26 mouse cellular contexts compared by ENCODE assay signal in genomic region chr5:137015913-137016312, GRCm38 (mm10). TPM values are rescaled to one million over a fixed set of nuclear protein-coding genes. Genes with fewer than 3 reads are reported as not detected.
A peak's percentile ranks its signal among the peaks of the same experiment; 100 is the strongest.
DNase-seq lines count a peak whose midpoint lies in the region; ATAC-seq and TF ChIP-seq lines count a peak whose summit lies in the region.
"Had no signal": no experiment of that assay in that cellular context is flagged by ENCODE, and none has a peak within 500 bp of the region (broad histone marks: within the 10 kb centered on the region; RNA-seq: fewer than 3 reads in every experiment).

No protein-coding gene starts in this region.

- H3K9me3 ChIP-seq in embryonic facial prominence, embryonic 10.5 days, result 0 out of 2 replicates have a peak, but pooled peaks cover 2% of the 10 kb centered on the region
- H3K9me3 ChIP-seq: embryonic facial prominence, embryonic 15.5 days; forebrain, embryonic 12.5 days; heart, embryonic 10.5 days; hindbrain, embryonic 12.5 days had no signal

- no peak for TF ChIP-seq POLR2A in embryonic fibroblast, embryonic 13.5 days (IDR thresholded peaks at IDR 0.05; ENCODE audit: low read depth, low read length)

- intact Hi-C loops in left cerebral cortex, postnatal 36 days (cut with DNase I), result no loop called here

- no peaks in the 10 kb centered on the region for H3K36me3 ChIP-seq in C2C12 (ENCODE audit: control insufficient read depth, insufficient read depth)
- H3K36me3 ChIP-seq in embryonic facial prominence, embryonic 10.5 days (replicated peaks), result no peaks in the 10 kb centered on the region
- H3K36me3 ChIP-seq: embryonic facial prominence, embryonic 15.5 days; forebrain, embryonic 12.5 days; heart, embryonic 10.5 days; hindbrain, embryonic 12.5 days had no signal

- H3K4me1 ChIP-seq in embryonic fibroblast, embryonic 13.5 days (ENCODE audit: control insufficient read depth, insufficient read depth, low read length), result peaks cover 9% of the 10 kb centered on the region
- H3K4me1 ChIP-seq in embryonic facial prominence, embryonic 10.5 days, result no peaks in the 10 kb centered on the region
- H3K4me1 ChIP-seq: embryonic facial prominence, embryonic 15.5 days; forebrain, embryonic 12.5 days; heart, embryonic 10.5 days; hindbrain, embryonic 12.5 days had no signal

- WGBS in embryonic facial prominence, embryonic 10.5 days, result 90% methylated on average over 3 of the region's 3 CpGs

- H3K27me3 ChIP-seq in C2C12 (ENCODE audit: control insufficient read depth, insufficient read depth, insufficient read length) (no peaks in the 10 kb centered on the region), Patski (no peaks in the 10 kb centered on the region)
- H3K27me3 ChIP-seq in embryonic facial prominence, embryonic 10.5 days (replicated peaks; ENCODE audit: low read depth, poor library complexity, severe bottlenecking), result no peaks in the 10 kb centered on the region
- H3K27me3 ChIP-seq: embryonic facial prominence, embryonic 15.5 days; hindbrain, embryonic 12.5 days had no signal

- peak; percentile 97 for DNase-seq in Patski (ENCODE audit: low read depth, low spot score)
- DNase-seq in adrenal gland, postnatal 14 days, result peak; percentile 67
- DNase-seq in embryonic facial prominence, embryonic 10.5 days (ENCODE audit: low spot score), result no peak
- DNase-seq in left cerebral cortex, postnatal 36 days (ENCODE audit: low spot score in 2 of 2), result no peak
- DNase-seq in ovary, adult 18-20 months (ENCODE audit: low spot score), result no peak
- DNase-seq: cerebellum, adult 11-12 months; cerebellum, adult 9-10 months; cerebellum, postnatal 36 days; gastrocnemius, postnatal 36 days; heart, adult 11 months; heart, postnatal 10 days; heart, postnatal 4 days; kidney, adult 11 months; kidney, adult 9 months had no signal

- in situ Hi-C loops in Patski (cut with MboI; ENCODE audit: low pct_unique_long_range_greater_than_20kb), result no loop called here

- no peak for TF ChIP-seq CTCF in C2C12 (IDR thresholded peaks at IDR 0.05; ENCODE audit: control insufficient read depth, insufficient read depth, insufficient read length)
- peak; percentile 60 for TF ChIP-seq CTCF in Patski (IDR thresholded peaks at IDR 0.05)
- no peak for TF ChIP-seq CTCF in embryonic fibroblast, embryonic 13.5 days (IDR thresholded peaks at IDR 0.05; ENCODE audit: borderline replicate concordance, insufficient read depth, low read length)

- ATAC-seq in Patski, result peak; percentile 58
- no peak for ATAC-seq in megakaryocyte progenitor cell, adult 5-6 weeks (replicated peaks; ENCODE audit: poor library complexity)
- ATAC-seq: forebrain, embryonic 16.5 days; hindbrain, embryonic 16.5 days; inflammation-experienced regulatory T-cells, adult 6 months had no signal

- no peak overlapping the region for H3K4me3 ChIP-seq in C2C12 (ENCODE audit: insufficient read depth, poor library complexity, severe bottlenecking)
- H3K4me3 ChIP-seq in embryonic fibroblast, embryonic 13.5 days (ENCODE audit: insufficient read depth, low read length), result no peak overlapping the region
- H3K4me3 ChIP-seq in embryonic facial prominence, embryonic 10.5 days, result no peak overlapping the region
- H3K4me3 ChIP-seq: embryonic facial prominence, embryonic 15.5 days; forebrain, embryonic 12.5 days; heart, embryonic 10.5 days; hindbrain, embryonic 12.5 days had no signal

- peak overlapping the region; percentile 78 for H3K27ac ChIP-seq in embryonic fibroblast, embryonic 13.5 days (ENCODE audit: insufficient read depth, low read length)
- no peak overlapping the region for H3K27ac ChIP-seq in embryonic facial prominence, embryonic 10.5 days (replicated peaks)
- H3K27ac ChIP-seq: embryonic facial prominence, embryonic 15.5 days; forebrain, embryonic 12.5 days; heart, embryonic 10.5 days; hindbrain, embryonic 12.5 days had no signal

- no peaks in the 10 kb centered on the region for H3K79me2 ChIP-seq in C2C12 (ENCODE audit: control insufficient read depth, insufficient read depth)

- POLR2A ChIA-PET in Patski (lab: Charles Lee), result interaction anchor here (0.5 kb wide), 1 partner anchor 52 kb away, joined by 3 read pairs; no protein-coding TSS in a partner anchor

- CTCF ChIA-PET in Patski (lab: Charles Lee), result no interaction called here

- H3ac ChIP-seq in C2C12 (ENCODE audit: control insufficient read depth, insufficient read length, low read depth), result no peak overlapping the region

- H3K79me3 ChIP-seq in C2C12 (ENCODE audit: low read depth), result no peaks in the 10 kb centered on the region

TF ChIP-seq in C2C12, 6 proteins besides CTCF, POLR2A, EP300 and RAD21:
- TF ChIP-seq USF1 (IDR thresholded peaks at IDR 0.05; ENCODE audit: low read depth), result no peak
- TF ChIP-seq CEBPB (IDR thresholded peaks at IDR 0.05; ENCODE audit: low read depth), result no peak
- peak; percentile 61 for TF ChIP-seq FOSL1 (IDR thresholded peaks at IDR 0.05; ENCODE audit: insufficient read depth, low read length, poor library complexity, severe bottlenecking)
- peak; percentile 75 for TF ChIP-seq MYOD1 (IDR thresholded peaks at IDR 0.05; ENCODE audit: control insufficient read depth, insufficient read length, low read depth)
- no peak for TF ChIP-seq MYOG (IDR thresholded peaks at IDR 0.05; ENCODE audit: control insufficient read depth, extremely low read depth, insufficient read length)
- no peak for TF ChIP-seq MAX (IDR thresholded peaks at IDR 0.05)

RNA-seq across cellular contexts. Expression of gene Vgf, which starts 10.3 kb away (rescaled TPM):
- polyA plus RNA-seq in C2C12 (2012; fragmentation: generic; extraction: Trizol), result 0.28 TPM
- polyA plus RNA-seq in Patski (2021), result 0.89 TPM
- 11.9 and 12.6 TPM in 2 replicates for total RNA-seq in adrenal gland, postnatal 14 days (2021)
- 2.1 and 3.8 TPM in 2 replicates for polyA plus RNA-seq in embryonic fibroblast, embryonic 13.5 days (2011; ENCODE audit: insufficient read length, low read depth, missing spikeins)
- 0.39 and 0.40 TPM in 2 replicates for polyA plus RNA-seq in embryonic facial prominence, embryonic 10.5 days (2016; fragmentation: Nextera tagmentation; extraction: Ambion mirVana)
- not detected in 2 replicates for total RNA-seq in megakaryocyte progenitor cell, adult 5-6 weeks (2015)
- not detected in 2 replicates for total RNA-seq in megakaryocyte progenitor cell, adult 5-6 weeks (2017)
- total RNA-seq in left cerebral cortex, postnatal 36 days (2021), result 100 to 1,000 TPM; 358 to 374 TPM
- total RNA-seq: gastrocnemius, adult 8-10 months; gastrocnemius, postnatal 36 days; heart, postnatal 10 days; heart, postnatal 4 days had no signal
- polyA plus RNA-seq: heart, embryonic 10.5 days; heart, embryonic 14.5 days; inflammation-experienced regulatory T-cells, adult 6 months had no signal

RNA-seq across cellular contexts. Expression of gene Znhit1, which starts 28.1 kb away (rescaled TPM):
- polyA plus RNA-seq in C2C12 (2012; fragmentation: generic; extraction: Trizol) (101 TPM), Patski (2021) (99.6 TPM)
- 64.8 and 72.1 TPM in 2 replicates for total RNA-seq in adrenal gland, postnatal 14 days (2021)
- 38.5 and 43.5 TPM in 2 replicates for polyA plus RNA-seq in embryonic fibroblast, embryonic 13.5 days (2011; ENCODE audit: insufficient read length, low read depth, missing spikeins)
- polyA plus RNA-seq in embryonic facial prominence, embryonic 10.5 days (2016; fragmentation: Nextera tagmentation; extraction: Ambion mirVana), result 106 and 117 TPM in 2 replicates
- 109 and 115 TPM in 2 replicates for total RNA-seq in megakaryocyte progenitor cell, adult 5-6 weeks (2015)
- total RNA-seq in megakaryocyte progenitor cell, adult 5-6 weeks (2017), result 41.5 and 49.0 TPM in 2 replicates
- total RNA-seq in left cerebral cortex, postnatal 36 days (2021), result 10 to 100 TPM; 90.3 to 90.8 TPM

RNA-seq across cellular contexts. Expression of gene Plod3, which starts 29.1 kb away (rescaled TPM):
- 140 TPM for polyA plus RNA-seq in C2C12 (2012; fragmentation: generic; extraction: Trizol)
- 202 TPM for polyA plus RNA-seq in Patski (2021)
- 54.9 and 57.8 TPM in 2 replicates for total RNA-seq in adrenal gland, postnatal 14 days (2021)
- 120 and 152 TPM in 2 replicates for polyA plus RNA-seq in embryonic fibroblast, embryonic 13.5 days (2011; ENCODE audit: insufficient read length, low read depth, missing spikeins)
- 42.6 and 44.6 TPM in 2 replicates for polyA plus RNA-seq in embryonic facial prominence, embryonic 10.5 days (2016; fragmentation: Nextera tagmentation; extraction: Ambion mirVana)
- total RNA-seq in megakaryocyte progenitor cell, adult 5-6 weeks (2015), result 70.5 and 80.3 TPM in 2 replicates
- 154 and 176 TPM in 2 replicates for total RNA-seq in megakaryocyte progenitor cell, adult 5-6 weeks (2017)
- total RNA-seq in left cerebral cortex, postnatal 36 days (2021), result 10 to 100 TPM; 30.4 to 40.3 TPM

RNA-seq across cellular contexts. Expression of gene Ap1s1, which starts 30.0 kb away (rescaled TPM):
- polyA plus RNA-seq in C2C12 (2012; fragmentation: generic; extraction: Trizol) (360 TPM), Patski (2021) (240 TPM)
- 88.6 and 92.6 TPM in 2 replicates for total RNA-seq in adrenal gland, postnatal 14 days (2021)
- polyA plus RNA-seq in embryonic fibroblast, embryonic 13.5 days (2011; ENCODE audit: insufficient read length, low read depth, missing spikeins), result 149 and 166 TPM in 2 replicates
- 177 and 178 TPM in 2 replicates for polyA plus RNA-seq in embryonic facial prominence, embryonic 10.5 days (2016; fragmentation: Nextera tagmentation; extraction: Ambion mirVana)
- total RNA-seq in megakaryocyte progenitor cell, adult 5-6 weeks (2015), result 37.8 and 41.2 TPM in 2 replicates
- 67.3 and 87.2 TPM in 2 replicates for total RNA-seq in megakaryocyte progenitor cell, adult 5-6 weeks (2017)
- 100 to 1,000 TPM; 315 to 338 TPM for total RNA-seq in left cerebral cortex, postnatal 36 days (2021)

RNA-seq across cellular contexts. Expression of gene Cldn15, which starts 49.5 kb away (rescaled TPM):
- polyA plus RNA-seq in C2C12 (2012; fragmentation: generic; extraction: Trizol) (5.1 TPM), Patski (2021) (0.22 TPM)
- total RNA-seq in adrenal gland, postnatal 14 days (2021), result 13.5 and 14.7 TPM in 2 replicates
- polyA plus RNA-seq in embryonic fibroblast, embryonic 13.5 days (2011; ENCODE audit: insufficient read length, low read depth, missing spikeins), result 0.35 TPM in 1 of 2 replicates, not detected in the other
- 0.10 and 0.29 TPM in 2 replicates for polyA plus RNA-seq in embryonic facial prominence, embryonic 10.5 days (2016; fragmentation: Nextera tagmentation; extraction: Ambion mirVana)
- 61.8 and 69.7 TPM in 2 replicates for total RNA-seq in megakaryocyte progenitor cell, adult 5-6 weeks (2015)
- total RNA-seq in megakaryocyte progenitor cell, adult 5-6 weeks (2017), result 48.5 and 50.4 TPM in 2 replicates
- not detected for total RNA-seq in left cerebral cortex, postnatal 36 days (2021)
- polyA plus RNA-seq: inflammation-experienced regulatory T-cells, adult 6 months had no signal

Comparison
In these comparisons a context has a peak if more than half of its experiments do, and no peak if none do; other contexts are left out.
1. DNase-seq: peak in Patski (single experiment) and adrenal gland, postnatal 14 days (single experiment); none in embryonic facial prominence, embryonic 10.5 days (single experiment), left cerebral cortex, postnatal 36 days (0 of 2) and ovary, adult 18-20 months (single experiment).